Mouse (Mus musculus) lung, adult 18-20 months (tissue): ENCODE measurements around the gene Exoc7.
A peak's percentile ranks its signal among the peaks of the same experiment; 100 is the strongest.

ENCODE experiments used
- DNase-seq, 2 experiments: peaks; one replicate each; pipeline ENCODE4 v3.0.0; 2022; ENCODE audit warnings: mixed read lengths in 2 of 2

Exoc7 gene

GRCm38 (mm10) chr11:116312359-116312758 lies 5.3 kb upstream of the Exoc7 start:
- DNase-seq, result no peak

GRCm38 (mm10) chr11:116311169-116311568 lies 4.1 kb upstream of the Exoc7 start:
- no peak for DNase-seq

GRCm38 (mm10) chr11:116309601-116310000 lies 2.6 kb upstream of the Exoc7 start:
- DNase-seq, result no peak

GRCm38 (mm10) chr11:116307762-116308531 lies 914 bp upstream of the Exoc7 start:
- DNase-seq, result no peak

GRCm38 (mm10) chr11:116306126-116306982 lies 679 bp downstream of the Exoc7 start:
- DNase-seq, result peak; percentile 90 to 96

GRCm38 (mm10) chr11:116305423-116305822 lies 1.6 kb downstream of the Exoc7 start:
- DNase-seq, result no peak

GRCm38 (mm10) chr11:116298621-116299020 lies 8.4 kb downstream of the Exoc7 start:
- no peak for DNase-seq

GRCm38 (mm10) chr11:116298221-116298620 lies 8.8 kb downstream of the Exoc7 start:
- no peak for DNase-seq

GRCm38 (mm10) chr11:116297017-116297416 lies 10.0 kb downstream of the Exoc7 start:
- DNase-seq, result peak; percentile 46 to 73

GRCm38 (mm10) chr11:116296191-116296734 lies 10.8 kb downstream of the Exoc7 start:
- DNase-seq, result no peak

- DNase-seq, result peak; percentile 39 to 67
These were observed 12.7 kb downstream of the Exoc7 start for GRCm38 (mm10) chr11:116294319-116294718.

GRCm38 (mm10) chr11:116293538-116294137 lies 13.4 kb downstream of the Exoc7 start:
- DNase-seq, result no peak

- no peak for DNase-seq
These were observed 14.6 kb downstream of the Exoc7 start for GRCm38 (mm10) chr11:116292401-116292800.

- DNase-seq, result no peak
These were observed 16.5 kb downstream of the Exoc7 start for GRCm38 (mm10) chr11:116290556-116290955.

- no peak for DNase-seq
These were observed 19.7 kb downstream of the Exoc7 start for GRCm38 (mm10) chr11:116287351-116287750.

- no peak for DNase-seq
These were observed 21.3 kb downstream of the Exoc7 start for GRCm38 (mm10) chr11:116285770-116286191.

- no peak for DNase-seq
These were observed 23.1 kb downstream of the Exoc7 start for GRCm38 (mm10) chr11:116283982-116284381.

GRCm38 (mm10) chr11:116282912-116283521 lies 24.0 kb downstream of the Exoc7 start:
- no peak for DNase-seq

GRCm38 (mm10) chr11:116282089-116282488 lies 24.9 kb downstream of the Exoc7 start:
- no peak for DNase-seq

GRCm38 (mm10) chr11:116281671-116282070 lies 25.4 kb downstream of the Exoc7 start:
- no peak for DNase-seq

- no peak for DNase-seq
These were observed 26.0 kb downstream of the Exoc7 start, which contains the start of gene Galr2 for GRCm38 (mm10) chr11:116280751-116281663. TSS of gene Galr2 (plus strand) at chr11:116280939.
